ENCODE assay signal across 23 mouse cellular contexts in the genomic region with DNA sequence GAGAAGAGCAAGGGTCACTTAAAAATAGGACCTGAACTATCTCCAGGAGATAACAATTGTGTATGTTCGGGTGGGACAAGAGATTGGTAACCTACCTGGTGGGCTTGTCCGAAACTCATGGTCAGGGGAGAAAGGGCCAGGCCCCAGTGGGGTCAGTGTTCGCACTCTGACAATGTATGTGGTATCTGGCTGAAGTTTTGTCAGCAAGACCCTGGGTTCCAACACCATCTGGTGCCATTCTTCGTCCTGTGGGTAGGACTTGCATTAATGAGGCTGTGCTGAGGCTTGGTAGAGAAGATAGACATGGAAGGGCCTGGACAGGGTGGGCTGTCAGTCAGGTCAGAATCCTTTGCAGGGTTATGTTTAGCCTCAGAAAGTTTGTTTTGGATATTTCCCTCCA. TPM values are rescaled to one million over a fixed set of nuclear protein-coding genes. Genes with fewer than 3 reads are reported as not detected.
"Had no signal": no experiment of that assay in that cellular context is flagged by ENCODE, and none has a peak within 500 bp of the region (broad histone marks: within the 10 kb centered on the region; RNA-seq: fewer than 3 reads in every experiment).

No protein-coding gene starts in this region.

- H3K4me2 ChIP-seq: neural tube, embryonic 13.5 days; neural tube, embryonic 15.5 days; stomach, embryonic 15.5 days had no signal

- H3K4me3 ChIP-seq: neural tube, embryonic 13.5 days; neural tube, embryonic 15.5 days; stomach, embryonic 15.5 days had no signal

- H3K9me3 ChIP-seq: neural tube, embryonic 13.5 days; neural tube, embryonic 15.5 days; stomach, embryonic 15.5 days had no signal

- H3K27ac ChIP-seq: neural tube, embryonic 13.5 days; neural tube, embryonic 15.5 days; stomach, embryonic 15.5 days; stomach, postnatal 0 days had no signal

- H3K27me3 ChIP-seq: neural tube, embryonic 13.5 days; neural tube, embryonic 15.5 days; stomach, embryonic 15.5 days had no signal

- H3K9ac ChIP-seq: neural tube, embryonic 13.5 days; neural tube, embryonic 15.5 days; stomach, embryonic 15.5 days had no signal

- DNase-seq: retina, postnatal 1 day; right cerebral cortex, adult 18-20 months; right cerebral cortex, postnatal 14 days; right cerebral cortex, postnatal 25 days; right cerebral cortex, postnatal 4 days; spleen, adult 18-20 months; thymus, adult 18-20 months; thymus, adult 2 months; thymus, postnatal 14 days; thymus, postnatal 25 days; thymus, postnatal 36 days; thymus, postnatal 4 days had no signal

- H3K4me1 ChIP-seq: neural tube, embryonic 13.5 days had no signal

RNA-seq across cellular contexts. Expression of a gene that starts 36.0 kb away (rescaled TPM):
- polyA plus RNA-seq: neural tube, embryonic 13.5 days; neural tube, embryonic 14.5 days; neural tube, embryonic 15.5 days; small intestine, adult 2 months; stomach, embryonic 14.5 days; stomach, embryonic 15.5 days; stomach, embryonic 16.5 days; stomach, postnatal 0 days; testis, adult 2 months; thymus, postnatal 0 days had no signal

RNA-seq across cellular contexts. Expression of a gene that starts 39.6 kb away (rescaled TPM):
- total RNA-seq: neutrophil, adult 5-6 weeks had no signal

RNA-seq across cellular contexts. Expression of a gene that starts 41.2 kb away (rescaled TPM):
- polyA plus RNA-seq: neural tube, embryonic 13.5 days; neural tube, embryonic 14.5 days; neural tube, embryonic 15.5 days; small intestine, adult 2 months; stomach, embryonic 14.5 days; stomach, embryonic 15.5 days; stomach, embryonic 16.5 days; stomach, postnatal 0 days; testis, adult 2 months; thymus, adult 2 months; thymus, postnatal 0 days had no signal
